Mouse (Mus musculus) embryonic facial prominence, embryonic 10.5 days (tissue): ENCODE measurements at regions not wholly inside any gene's neighbourhood (a gene's known extent, or its start where the extent isn't known, plus 50 kb on each side); places are given as distances from the start of the nearest gene placed in this dataset.

ENCODE experiments used
- DNase-seq: peaks from one replicate; pipeline ENCODE4 v3.0.0-alpha.2; 2017; ENCODE audit warnings: low spot score
- H3K27ac ChIP-seq: fragments of 300-500 bp; sonication (generic); replicated peaks from 2 replicates; pipeline ENCODE4 v1.5.1; 2016; ENCODE audit warnings: mild to moderate bottlenecking
- H3K27me3 ChIP-seq: fragments of 300-500 bp; sonication (generic); replicated peaks from 2 replicates; pipeline ENCODE4 v1.6.1; 2016; ENCODE audit warnings: low read depth, mild to moderate bottlenecking; ENCODE audit not compliant: poor library complexity, severe bottlenecking
- H3K36me3 ChIP-seq: fragments of 300-500 bp; sonication (generic); replicated peaks from 2 replicates; pipeline ENCODE4 v1.6.1; 2016; ENCODE audit warnings: mild to moderate bottlenecking, moderate library complexity
- H3K4me1 ChIP-seq: fragments of 300-500 bp; sonication (generic); 2 replicates; pipeline ENCODE4 v1.6.1; 2016
- H3K4me3 ChIP-seq: fragments of 300-500 bp; sonication (generic); 2 replicates; pipeline ENCODE4 v1.5.1; 2016; ENCODE audit warnings: mild to moderate bottlenecking, moderate library complexity
- H3K9me3 ChIP-seq: fragments of 300-500 bp; sonication (generic); 2 replicates; pipeline ENCODE4 v1.6.1; 2016; ENCODE audit warnings: mild to moderate bottlenecking
- WGBS: fragments of 180-500 bp; shearing (Covaris S2); methylation state at CpG from one replicate; pipeline ENCODE4 v1.1.7; 2016; 5-methylcytosine and 5-hydroxymethylcytosine counted together

GRCm38 (mm10) chr14:101382838-101383237, 182.7 kb upstream of the Prr30 start:
- Histone ChIP-seq H3K27me3 (no peaks in the 10 kb centered on the region), H3K36me3 (no peaks in the 10 kb centered on the region), H3K4me3 (no peak overlapping the region), H3K9me3 (no peaks in the 10 kb centered on the region), H3K4me1 (peaks cover 21% of the 10 kb centered on the region), H3K27ac (0 out of 2 replicates have a peak overlapping the region, but pooled peaks have one; percentile 25)
- peak; percentile 45 for DNase-seq
- 49% methylated on average over 6 of the region's 6 CpGs for WGBS

- WGBS: 87% methylated on average over 2 of the region's 2 CpGs
- peaks cover 25% of the 10 kb centered on the region for H3K4me1 ChIP-seq
- H3K4me3 ChIP-seq: no peak overlapping the region
- no peaks in the 10 kb centered on the region for H3K27me3 ChIP-seq
- H3K9me3 ChIP-seq: no peaks in the 10 kb centered on the region
- H3K36me3 ChIP-seq: no peaks in the 10 kb centered on the region
- DNase-seq: no peak
- no peak overlapping the region; the same call in 1 of the 2 replicates for H3K27ac ChIP-seq
These were observed 181.8 kb upstream of the Prr30 start for GRCm38 (mm10) chr14:101381943-101382342.

- Histone ChIP-seq H3K9me3 (no peaks in the 10 kb centered on the region), H3K4me3 (no peak overlapping the region), H3K36me3 (no peaks in the 10 kb centered on the region), H3K27me3 (no peaks in the 10 kb centered on the region), H3K4me1 (peaks cover 33% of the 10 kb centered on the region), H3K27ac (peak overlapping the region; percentile 82)
- no peak for DNase-seq
- WGBS: 45% methylated on average over 4 of the region's 4 CpGs
These were observed 179.5 kb upstream of the Prr30 start for GRCm38 (mm10) chr14:101379663-101380006.

GRCm38 (mm10) chr14:101378965-101379662, 179.0 kb upstream of the Prr30 start:
- Histone ChIP-seq H3K27ac (peak overlapping the region; percentile 82), H3K27me3 (no peaks in the 10 kb centered on the region), H3K4me1 (peaks cover 33% of the 10 kb centered on the region), H3K9me3 (no peaks in the 10 kb centered on the region), H3K36me3 (no peaks in the 10 kb centered on the region), H3K4me3 (peak overlapping the region; percentile 42)
- peak; percentile 88 for DNase-seq
- 23% methylated on average over 21 of the region's 21 CpGs for WGBS

- Histone ChIP-seq H3K9me3 (no peaks in the 10 kb centered on the region), H3K27me3 (no peaks in the 10 kb centered on the region), H3K36me3 (no peaks in the 10 kb centered on the region), H3K27ac (peak overlapping the region; percentile 82; the same call in 1 of the 2 replicates), H3K4me1 (peaks cover 33% of the 10 kb centered on the region), H3K4me3 (no peak overlapping the region)
- DNase-seq: no peak
- WGBS: 81% methylated on average over 8 of the region's 8 CpGs
These were observed 178.4 kb upstream of the Prr30 start for GRCm38 (mm10) chr14:101378545-101378944.

GRCm38 (mm10) chr14:101376690-101377089, 176.6 kb upstream of the Prr30 start:
- Histone ChIP-seq H3K4me3 (no peak overlapping the region), H3K36me3 (no peaks in the 10 kb centered on the region), H3K27ac (0 out of 2 replicates have a peak overlapping the region, but pooled peaks have one; percentile 14), H3K4me1 (peaks cover 24% of the 10 kb centered on the region), H3K27me3 (no peaks in the 10 kb centered on the region), H3K9me3 (no peaks in the 10 kb centered on the region)
- WGBS: 83% methylated on average over 1 of the region's 1 CpGs
- DNase-seq: no peak

GRCm38 (mm10) chr14:101375833-101376232, 175.7 kb upstream of the Prr30 start:
- Histone ChIP-seq H3K4me3 (no peak overlapping the region), H3K4me1 (peaks cover 24% of the 10 kb centered on the region), H3K27ac (no peak overlapping the region), H3K36me3 (no peaks in the 10 kb centered on the region), H3K9me3 (no peaks in the 10 kb centered on the region), H3K27me3 (no peaks in the 10 kb centered on the region)
- no peak for DNase-seq
- 75% methylated on average over 6 of the region's 6 CpGs for WGBS

- H3K9me3 ChIP-seq: no peaks in the 10 kb centered on the region
- no peaks in the 10 kb centered on the region for H3K36me3 ChIP-seq
- 94% methylated on average over 4 of the region's 4 CpGs for WGBS
- H3K4me3 ChIP-seq: no peak overlapping the region
- no peak overlapping the region for H3K27ac ChIP-seq
- peaks cover 20% of the 10 kb centered on the region for H3K4me1 ChIP-seq
- H3K27me3 ChIP-seq: no peaks in the 10 kb centered on the region
- DNase-seq: no peak
These were observed 173.7 kb upstream of the Prr30 start for GRCm38 (mm10) chr14:101373864-101374263.

- 88% methylated on average over 2 of the region's 2 CpGs for WGBS
- no peak for DNase-seq
- Histone ChIP-seq H3K4me3 (no peak overlapping the region), H3K4me1 (no peaks in the 10 kb centered on the region), H3K36me3 (no peaks in the 10 kb centered on the region), H3K27me3 (no peaks in the 10 kb centered on the region), H3K27ac (no peak overlapping the region), H3K9me3 (no peaks in the 10 kb centered on the region)
These were observed 159.7 kb upstream of the Prr30 start for GRCm38 (mm10) chr14:101359860-101360259.

GRCm38 (mm10) chr14:101353009-101353378, 152.9 kb upstream of the Prr30 start:
- Histone ChIP-seq H3K4me1 (peaks cover 22% of the 10 kb centered on the region), H3K4me3 (no peak overlapping the region), H3K27me3 (no peaks in the 10 kb centered on the region), H3K27ac (peak overlapping the region; percentile 48; the same call in 1 of the 2 replicates), H3K36me3 (no peaks in the 10 kb centered on the region), H3K9me3 (no peaks in the 10 kb centered on the region)
- 57% methylated on average over 3 of the region's 3 CpGs for WGBS
- no peak for DNase-seq

GRCm38 (mm10) chr14:101352046-101353008, 152.2 kb upstream of the Prr30 start:
- Histone ChIP-seq H3K9me3 (no peaks in the 10 kb centered on the region), H3K4me3 (no peak overlapping the region), H3K4me1 (peaks cover 22% of the 10 kb centered on the region), H3K36me3 (no peaks in the 10 kb centered on the region), H3K27ac (peak overlapping the region; percentile 51; the same call in 1 of the 2 replicates), H3K27me3 (no peaks in the 10 kb centered on the region)
- DNase-seq: peak; percentile 79
- WGBS: 14% methylated on average over 6 of the region's 6 CpGs

- WGBS: 94% methylated on average over 1 of the region's 1 CpGs
- H3K4me1 ChIP-seq: no peaks in the 10 kb centered on the region
- H3K27ac ChIP-seq: no peak overlapping the region
- H3K4me3 ChIP-seq: no peak overlapping the region
- no peaks in the 10 kb centered on the region for H3K36me3 ChIP-seq
- no peak for DNase-seq
- no peaks in the 10 kb centered on the region for H3K9me3 ChIP-seq
- no peaks in the 10 kb centered on the region for H3K27me3 ChIP-seq
These were observed 140.2 kb upstream of the Prr30 start for GRCm38 (mm10) chr14:101340331-101340730.
